Mouse (Mus musculus) liver, embryonic 11.5 days (tissue): ENCODE measurements at regions not wholly inside any gene's neighbourhood (a gene's known extent, or its start where the extent isn't known, plus 50 kb on each side); places are given as distances from the start of the nearest gene placed in this dataset.

Source experiments
- ATAC-seq: fragments of 200-750 bp; cut with Nextera tagmentation; replicated peaks from 2 replicates; pipeline ENCODE4 v1.8.0; 2017; ENCODE audit warnings: moderate number of reproducible peaks, mild to moderate bottlenecking, moderate TSS enrichment, moderate library complexity; ENCODE audit not compliant: low FRiP score
- DNase-seq: peaks from one replicate; pipeline ENCODE4 v3.0.0-alpha.2; 2017; ENCODE audit warnings: low spot score
- H3K27ac ChIP-seq: fragments of 300-500 bp; sonication (generic); 2 replicates; pipeline ENCODE4 v1.5.1; 2014; ENCODE audit warnings: mild to moderate bottlenecking, low read depth, low read length, control low read depth
- H3K27me3 ChIP-seq: fragments of 300-500 bp; sonication (generic); replicated peaks from 2 replicates; pipeline ENCODE4 v1.6.1; 2014; ENCODE audit warnings: low read length, mixed read lengths; ENCODE audit not compliant: control insufficient read depth, insufficient read depth
- H3K36me3 ChIP-seq: fragments of 300-500 bp; sonication (generic); 2 replicates; pipeline ENCODE4 v1.6.1; 2014; ENCODE audit warnings: mild to moderate bottlenecking, low read length, moderate library complexity, mixed read lengths; ENCODE audit not compliant: control insufficient read depth, insufficient read depth
- H3K4me1 ChIP-seq: fragments of 300-500 bp; sonication (generic); replicated peaks from 2 replicates; pipeline ENCODE4 v1.6.1; 2014; ENCODE audit warnings: low read length, mixed read lengths; ENCODE audit not compliant: control insufficient read depth, insufficient read depth
- H3K4me2 ChIP-seq: fragments of 300-500 bp; sonication (generic); 2 replicates; pipeline ENCODE4 v1.6.1; 2014; ENCODE audit warnings: mild to moderate bottlenecking, control low read depth, moderate library complexity
- H3K4me3 ChIP-seq: fragments of 300-500 bp; sonication (generic); 2 replicates; pipeline ENCODE4 v1.5.1; 2014; ENCODE audit warnings: low read depth, low read length, control low read depth
- H3K9ac ChIP-seq: fragments of 300-500 bp; sonication (generic); 2 replicates; pipeline ENCODE4 v1.6.1; 2014; ENCODE audit warnings: low read depth, low read length, control low read depth
- H3K9me3 ChIP-seq: fragments of 300-500 bp; sonication (generic); 2 replicates; pipeline ENCODE4 v1.6.1; 2016; ENCODE audit warnings: low read length, inconsistent platforms, mixed read lengths; ENCODE audit not compliant: control insufficient read depth
- WGBS: fragments of 180-500 bp; shearing (Covaris S2); extraction: QIAGEN DNeasy Blood & Tissue Kit; methylation state at CpG from one replicate; pipeline ENCODE4 v1.1.7; 2014; 5-methylcytosine and 5-hydroxymethylcytosine counted together

DNA sequence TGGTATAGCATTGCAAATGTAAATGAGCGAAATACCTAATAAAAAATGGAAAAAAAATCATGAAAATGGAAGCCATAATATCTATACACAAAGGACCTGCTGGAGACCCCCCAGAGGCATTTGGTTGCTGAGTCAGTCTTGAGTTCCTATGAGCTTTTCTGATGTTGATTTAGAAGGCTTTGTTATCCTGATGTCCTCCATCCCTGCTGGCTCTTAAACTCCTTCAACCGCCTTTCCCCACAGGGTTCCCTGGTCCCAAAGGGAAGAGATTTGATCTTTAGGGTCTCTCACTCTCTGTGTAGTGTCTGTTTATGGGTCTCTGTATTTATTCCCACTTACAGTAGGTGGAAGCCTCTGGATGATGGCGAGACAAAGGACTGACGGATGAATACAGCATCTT, 356.6 kb upstream of the Robo2 start:
- WGBS, result 88% methylated on average over 4 of the region's 4 CpGs
- Histone ChIP-seq H3K27me3 (no peaks in the 10 kb centered on the region), H3K4me1 (no peaks in the 10 kb centered on the region), H3K9ac (no peak overlapping the region), H3K27ac (no peak overlapping the region), H3K36me3 (no peaks in the 10 kb centered on the region), H3K9me3 (no peaks in the 10 kb centered on the region), H3K4me3 (no peak overlapping the region), H3K4me2 (no peak overlapping the region)
- no peak for ATAC-seq
- no peak for DNase-seq

- no peaks in the 10 kb centered on the region for H3K27me3 ChIP-seq
- no peak overlapping the region for H3K4me2 ChIP-seq
- no peak overlapping the region for H3K9ac ChIP-seq
- H3K36me3 ChIP-seq, result no peaks in the 10 kb centered on the region
- 72% methylated on average over 6 of the region's 6 CpGs for WGBS
- no peaks in the 10 kb centered on the region for H3K4me1 ChIP-seq
- no peak overlapping the region for H3K27ac ChIP-seq
- no peak for ATAC-seq
- H3K9me3 ChIP-seq, result no peaks in the 10 kb centered on the region
- no peak for DNase-seq
- H3K4me3 ChIP-seq, result no peak overlapping the region
Measured at GRCm38 (mm10) chr16:74756720-74757345, 345.2 kb upstream of the Robo2 start.

DNA sequence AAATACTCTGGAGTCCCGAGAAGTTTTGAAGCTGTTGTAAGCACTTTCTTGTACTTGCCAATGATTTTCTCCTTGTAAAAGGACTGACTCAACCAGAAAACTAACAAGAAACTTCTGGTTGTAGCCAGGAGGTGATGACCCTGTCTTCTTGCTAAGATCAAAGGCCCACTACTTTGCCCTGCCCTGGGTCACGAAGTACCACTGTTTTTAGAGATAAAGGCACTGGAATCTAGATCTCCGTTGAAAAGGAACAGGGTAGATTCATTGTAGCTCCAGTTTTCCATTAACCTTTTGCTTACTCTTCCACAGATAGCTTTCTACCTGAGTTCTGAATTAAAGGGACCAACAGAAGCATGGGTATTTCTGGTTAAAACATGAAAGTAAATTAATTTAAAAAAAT, 339.3 kb upstream of the Robo2 start:
- ATAC-seq (peak; percentile 68; the same call in 1 of the 2 replicates), DNase-seq (no peak)
- Histone ChIP-seq H3K4me1 (no peaks in the 10 kb centered on the region), H3K27ac (no peak overlapping the region), H3K36me3 (no peaks in the 10 kb centered on the region), H3K9me3 (no peaks in the 10 kb centered on the region), H3K4me3 (no peak overlapping the region), H3K4me2 (no peak overlapping the region), H3K9ac (no peak overlapping the region), H3K27me3 (no peaks in the 10 kb centered on the region)
- 13% methylated on average over 3 of the region's 3 CpGs for WGBS

DNA sequence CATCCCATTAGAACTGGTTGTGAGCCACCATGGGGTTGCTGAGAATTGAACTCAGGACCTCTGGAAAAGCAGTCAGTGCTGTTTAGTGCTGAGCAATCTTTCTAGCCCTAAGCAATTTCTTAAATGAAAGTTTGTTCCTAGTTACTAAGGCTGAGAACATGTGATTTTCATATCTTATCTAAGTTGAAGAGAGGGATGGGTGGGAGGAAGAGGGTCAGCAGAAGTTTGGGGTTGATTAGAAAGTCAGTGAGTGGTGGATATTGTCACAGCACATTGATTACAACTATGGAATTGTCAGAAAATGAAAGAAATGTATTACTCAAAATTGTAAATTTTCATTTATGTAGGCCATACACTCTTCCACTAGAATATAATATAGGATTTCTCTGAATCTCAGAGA, 337.4 kb upstream of the Robo2 start:
- Histone ChIP-seq H3K9ac (no peak overlapping the region), H3K4me3 (no peak overlapping the region), H3K27me3 (no peaks in the 10 kb centered on the region), H3K9me3 (no peaks in the 10 kb centered on the region), H3K36me3 (no peaks in the 10 kb centered on the region), H3K4me1 (no peaks in the 10 kb centered on the region), H3K4me2 (no peak overlapping the region), H3K27ac (no peak overlapping the region)
- ATAC-seq, result peak; percentile 62; the same call in 1 of the 2 replicates
- no peak for DNase-seq

- H3K27ac ChIP-seq, result no peak overlapping the region
- DNase-seq (no peak), ATAC-seq (no peak)
- no peak overlapping the region for H3K4me2 ChIP-seq
- no peaks in the 10 kb centered on the region for H3K9me3 ChIP-seq
- H3K36me3 ChIP-seq, result no peaks in the 10 kb centered on the region
- H3K4me1 ChIP-seq, result no peaks in the 10 kb centered on the region
- 74% methylated on average over 3 of the region's 3 CpGs for WGBS
- no peak overlapping the region for H3K9ac ChIP-seq
- no peak overlapping the region for H3K4me3 ChIP-seq
- H3K27me3 ChIP-seq, result no peaks in the 10 kb centered on the region
Measured at GRCm38 (mm10) chr16:74743512-74743911, 331.9 kb upstream of the Robo2 start.

DNA sequence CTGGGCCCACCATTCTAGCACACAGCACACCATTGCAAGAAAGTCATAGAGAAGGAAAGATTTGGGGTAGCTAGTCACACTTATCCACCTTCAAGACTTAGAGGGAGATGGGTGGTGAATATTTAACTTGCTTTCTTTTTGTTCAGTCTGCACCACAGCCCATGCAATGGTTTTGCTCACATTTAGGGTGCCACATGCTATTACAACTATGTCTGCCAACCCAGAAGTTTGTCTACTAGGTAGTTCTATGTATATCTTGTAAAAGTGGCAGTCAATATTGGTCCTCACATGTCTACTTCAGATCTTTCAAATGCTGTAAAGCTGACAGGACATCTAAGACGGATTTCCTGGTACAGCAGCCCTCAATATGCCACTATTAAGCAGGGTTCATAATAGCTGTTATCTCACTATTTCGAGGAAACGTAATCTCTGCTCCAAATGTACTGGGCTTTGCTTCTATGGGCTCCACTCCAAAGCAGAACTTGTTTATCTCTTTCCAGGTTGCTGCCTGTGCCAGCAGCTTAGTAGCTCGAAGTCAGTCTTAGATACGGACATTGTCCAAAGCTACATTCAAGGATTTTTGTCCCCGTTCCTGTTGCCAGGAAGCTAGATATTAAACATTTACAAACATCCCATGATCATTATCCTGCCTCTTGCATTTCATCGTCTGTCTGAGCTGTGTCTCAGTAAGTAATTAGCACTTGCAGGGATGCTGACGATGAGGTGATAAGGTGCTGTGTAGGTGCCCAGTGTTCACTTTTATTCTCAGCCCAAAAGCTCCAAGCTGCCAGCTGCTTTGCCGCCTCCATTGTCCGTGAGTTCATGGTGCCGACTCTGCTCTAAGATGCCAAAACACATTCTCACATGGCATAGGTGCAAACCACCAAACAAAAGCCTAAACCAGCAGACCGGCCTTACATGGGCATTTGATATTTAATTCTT, 327.8 kb upstream of the Robo2 start:
- no peaks in the 10 kb centered on the region for H3K9me3 ChIP-seq
- no peak overlapping the region for H3K27ac ChIP-seq
- no peak for ATAC-seq
- no peak overlapping the region for H3K4me2 ChIP-seq
- no peaks in the 10 kb centered on the region for H3K36me3 ChIP-seq
- no peak overlapping the region for H3K4me3 ChIP-seq
- H3K27me3 ChIP-seq, result no peaks in the 10 kb centered on the region
- DNase-seq, result no peak
- 64% methylated on average over 12 of the region's 12 CpGs for WGBS
- H3K9ac ChIP-seq, result no peak overlapping the region
- H3K4me1 ChIP-seq, result no peaks in the 10 kb centered on the region

GRCm38 (mm10) chr16:74732940-74733776, 321.5 kb upstream of the Robo2 start:
- H3K27me3 ChIP-seq, result no peaks in the 10 kb centered on the region
- 80% methylated on average over 9 of the region's 9 CpGs for WGBS

GRCm38 (mm10) chr16:74730169-74730794, 318.7 kb upstream of the Robo2 start:
- no peak for ATAC-seq
- no peak overlapping the region for H3K4me3 ChIP-seq
- H3K9me3 ChIP-seq, result no peaks in the 10 kb centered on the region
- no peak overlapping the region for H3K9ac ChIP-seq
- no peak for DNase-seq
- 61% methylated on average over 3 of the region's 3 CpGs for WGBS
- no peaks in the 10 kb centered on the region for H3K27me3 ChIP-seq
- no peak overlapping the region for H3K27ac ChIP-seq
- no peak overlapping the region for H3K4me2 ChIP-seq
- H3K4me1 ChIP-seq, result no peaks in the 10 kb centered on the region
- no peaks in the 10 kb centered on the region for H3K36me3 ChIP-seq

More at GRCm38 (mm10) chr16:74732940-74733776, 321.5 kb upstream of the Robo2 start:
- Histone ChIP-seq H3K9me3 (no peaks in the 10 kb centered on the region), H3K9ac (no peak overlapping the region), H3K4me2 (no peak overlapping the region), H3K27ac (no peak overlapping the region), H3K36me3 (no peaks in the 10 kb centered on the region), H3K4me3 (no peak overlapping the region), H3K4me1 (no peaks in the 10 kb centered on the region)
- DNase-seq (no peak), ATAC-seq (no peak)
